Mouse (Mus musculus) heart, adult 18-20 months (tissue): ENCODE measurements around the gene Slamf6. TPM values are rescaled to one million over a fixed set of nuclear protein-coding genes. Genes with fewer than 3 reads are reported as not detected.
"Not testable (repeated sequence)": the region's sequence is repeated elsewhere in the genome, so short reads cannot be mapped to it uniquely, and the experiment has no call there.

Source experiments
- DNase-seq, 2 experiments: peaks; one replicate each; pipeline ENCODE4 v3.0.0; 2021 to 2022; ENCODE audit warnings: mixed read lengths in 1 of 2
- long read RNA-seq, 2 experiments: library from polyadenylated mRNA; stranded (forward); transcript quantifications; one replicate each; pipeline ENCODE4 v2.0.0; 2021
- total RNA-seq, 2 experiments: library from RNA; stranded (reverse); gene quantifications; 2 replicates each; pipeline ENCODE4 v1.2.3; 2021

The Slamf6 gene
- 1 to 10 TPM in 1 of 2 experiments, under 1 TPM in 1; 0.10 to 1.3 TPM for total RNA-seq
- long read RNA-seq, experiment 1 = 0 reads
- long read RNA-seq, experiment 2 = 0 reads

DNA sequence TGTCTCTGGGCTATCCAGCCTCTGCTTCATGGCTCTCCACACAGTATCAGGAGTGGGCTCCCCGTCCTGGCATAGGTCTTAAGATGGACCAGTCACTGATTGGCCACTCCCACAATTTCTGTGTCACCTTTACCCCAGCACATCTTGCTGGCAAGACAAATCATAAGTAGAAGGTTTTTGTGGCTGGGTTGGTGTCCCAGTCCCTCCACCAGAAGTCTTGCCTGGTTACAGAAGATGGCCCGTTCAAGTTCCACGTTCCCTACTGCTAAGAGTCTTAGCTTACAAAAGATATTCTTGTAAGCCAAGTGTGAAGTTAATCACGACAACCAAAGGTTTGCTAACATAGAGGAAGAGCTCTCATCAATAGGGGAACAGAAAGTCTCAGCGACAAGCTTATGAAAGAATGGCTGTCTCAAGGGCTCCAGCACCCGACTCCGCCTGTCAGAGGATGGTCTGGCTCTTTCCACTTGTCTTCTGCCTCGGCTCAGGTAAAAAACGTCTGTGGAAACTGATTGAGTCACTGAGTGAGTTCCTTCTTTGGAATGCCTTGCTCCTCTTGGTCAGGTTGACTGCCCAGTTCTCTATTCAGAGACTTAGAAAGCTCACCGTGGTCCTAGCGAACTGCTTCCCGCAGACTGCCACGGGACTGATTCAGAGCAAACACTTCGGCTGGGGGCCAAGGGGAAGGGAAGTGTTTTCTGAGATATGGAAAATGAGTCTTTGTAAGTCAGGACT, at the start of gene Slamf6:
Gene Slamf6 (plus strand): TSS at position 211 of the 735 bp plus-strand sequence.
- DNase-seq = peak; percentile 29 to 32

DNA sequence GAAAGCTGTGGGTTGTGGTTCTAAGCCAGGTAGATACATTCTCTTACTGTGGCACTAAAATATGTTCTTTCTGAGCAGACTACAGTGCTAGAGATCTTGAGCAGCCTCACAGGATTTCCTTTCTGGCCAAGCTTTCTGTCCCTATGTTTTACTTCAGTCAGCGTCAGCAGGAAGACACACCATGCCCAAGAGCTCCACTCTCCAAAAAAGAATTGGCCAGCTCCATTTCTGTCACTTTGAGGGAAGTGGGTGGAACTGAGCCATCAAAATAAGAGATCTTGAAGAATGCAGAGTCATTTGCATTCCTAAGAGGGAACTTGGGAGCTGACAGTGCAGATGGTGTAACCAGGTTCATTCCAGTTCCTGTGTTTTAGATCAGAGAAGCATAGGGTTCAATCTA, 30.3 kb upstream of the Slamf6 start:
- DNase-seq = peak in 1 of 2 experiments; percentile 2

DNA sequence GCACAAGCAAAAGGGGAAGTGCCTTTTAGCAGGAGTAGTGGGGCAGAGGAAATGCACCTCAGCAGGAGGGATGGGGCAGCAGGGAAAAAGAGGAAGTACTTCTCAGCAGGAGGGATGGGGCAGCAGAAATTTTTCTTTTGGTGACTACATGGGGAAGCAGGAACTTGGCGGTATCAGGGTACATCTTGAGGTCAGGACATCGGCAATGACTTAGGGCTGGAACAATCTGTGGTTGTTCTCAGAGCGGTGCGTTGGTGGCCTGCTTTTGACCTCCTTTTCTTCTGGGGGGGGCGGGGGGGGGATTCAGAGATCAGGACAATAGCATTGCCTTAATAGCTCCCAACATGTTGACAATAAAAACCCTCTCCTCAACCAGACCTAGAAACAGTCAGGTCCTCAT, 22.0 kb upstream of the Slamf6 start, which contains the start of gene Gm10521:
Gene Gm10521 (plus strand): TSS at position 301 of the 400 bp plus-strand sequence.
- DNase-seq = not testable (repeated sequence)

DNA sequence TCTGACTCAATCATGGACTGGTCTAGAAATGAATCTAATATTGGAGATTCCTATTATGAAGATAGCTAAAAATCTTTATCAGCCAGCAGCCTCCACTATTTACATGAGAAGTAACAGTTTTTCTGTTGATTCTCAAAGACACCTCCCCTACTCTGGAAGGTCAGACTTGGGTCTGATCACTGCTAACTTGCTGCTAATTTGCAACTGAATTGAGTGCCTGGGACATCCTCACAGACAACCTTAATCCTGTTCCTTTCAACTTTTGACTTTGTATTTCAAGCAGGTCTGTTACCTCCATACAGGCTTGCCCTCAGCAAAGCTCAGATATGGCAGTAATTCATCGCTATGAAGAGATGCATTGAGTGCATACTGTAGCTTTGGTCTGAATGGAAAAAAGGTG, 13.3 kb upstream of the Slamf6 start:
- DNase-seq = no peak

DNA sequence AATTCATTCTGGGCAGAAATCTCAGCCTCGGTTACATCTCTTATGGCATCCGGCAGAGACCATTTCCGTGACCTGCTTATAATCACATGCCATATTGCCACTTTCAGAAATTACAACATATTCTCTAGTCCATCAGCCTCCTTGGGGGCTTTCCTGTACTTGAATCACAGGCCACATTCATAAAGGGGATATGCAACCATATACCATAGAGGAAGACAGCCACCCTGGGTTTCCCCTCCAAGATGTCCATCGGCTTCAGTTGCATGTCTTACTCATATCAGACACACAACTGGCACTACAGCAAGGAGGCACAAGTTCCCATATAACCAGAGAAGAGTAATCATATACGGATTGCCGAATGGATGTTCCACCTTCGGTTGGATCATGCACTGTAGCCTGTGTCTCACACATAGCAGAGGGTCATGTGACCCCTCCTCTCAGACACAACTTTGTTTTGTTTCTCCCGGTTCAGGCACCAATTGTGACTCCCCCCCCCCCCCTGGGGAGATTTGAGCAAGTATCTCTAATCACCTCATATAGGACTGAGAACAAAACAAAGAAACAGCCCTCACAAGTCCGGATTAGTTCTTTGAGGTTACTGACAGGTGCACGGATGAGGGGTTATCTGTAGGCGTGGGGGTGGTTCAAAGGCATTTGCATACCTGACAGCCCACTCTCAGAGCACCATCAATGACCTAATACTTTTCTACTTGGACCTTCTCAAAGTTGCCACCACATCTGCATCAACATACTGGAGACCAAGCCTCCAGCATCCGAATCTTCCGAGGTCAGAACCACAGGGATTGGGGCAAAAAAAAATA, 1.5 kb upstream of the Slamf6 start:
- no peak for DNase-seq

DNA sequence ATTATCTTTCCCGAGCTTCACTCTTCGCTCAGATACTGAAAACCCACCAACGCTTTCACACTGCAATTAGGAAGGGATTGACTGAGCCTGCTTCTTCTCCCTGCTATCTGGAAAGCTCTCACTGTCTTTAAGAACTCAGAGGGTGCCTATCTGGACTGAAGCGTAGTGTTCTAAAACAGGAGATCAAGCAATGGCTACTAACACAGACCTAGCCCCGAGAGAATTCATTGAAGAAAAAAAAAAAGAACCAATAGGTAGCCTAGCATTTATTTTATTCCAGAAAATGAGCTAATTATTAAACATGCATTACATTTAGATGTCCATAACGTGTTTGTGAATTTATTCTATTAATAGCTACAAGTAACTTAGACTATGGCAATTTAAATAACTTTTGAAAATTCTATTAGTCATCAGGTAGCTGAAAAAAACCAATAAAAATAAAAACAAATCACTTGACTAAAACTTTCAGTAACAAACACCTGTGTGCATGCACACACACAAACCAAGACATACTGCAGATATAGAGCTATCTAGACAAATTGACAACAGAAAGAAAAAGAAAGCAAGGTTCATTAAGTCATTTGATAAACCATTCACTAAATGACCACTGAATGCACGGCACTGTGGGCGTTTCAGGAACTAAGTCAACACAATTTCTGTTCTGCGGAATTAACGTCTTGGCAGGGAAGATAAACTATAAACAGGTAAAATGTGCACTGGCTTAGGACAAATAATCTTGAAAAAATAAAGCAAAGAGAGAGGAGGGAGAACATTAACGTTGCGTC, 1.0 kb downstream of the Slamf6 start:
- DNase-seq = no peak

DNA sequence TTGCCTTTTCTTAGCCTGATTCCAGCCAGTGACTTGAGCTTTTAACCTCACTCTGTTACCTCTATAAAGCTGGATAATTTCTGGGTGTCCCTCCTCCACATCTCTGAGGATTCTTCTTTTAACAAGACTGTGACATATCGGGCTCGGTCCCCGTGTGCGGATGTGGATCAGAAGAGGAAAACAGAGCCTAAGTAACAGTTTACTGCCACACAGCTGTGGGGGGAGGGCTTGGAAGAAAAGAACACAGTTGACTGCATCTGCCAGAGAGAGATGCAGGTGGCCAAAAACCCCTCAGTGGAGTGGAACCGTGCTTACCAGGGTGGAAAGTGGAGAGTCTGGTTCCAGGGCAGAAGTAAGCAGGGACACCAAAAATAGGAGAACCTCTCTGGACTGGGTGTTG, 1.9 kb downstream of the Slamf6 start:
- DNase-seq = peak in 1 of 2 experiments; percentile 5

DNA sequence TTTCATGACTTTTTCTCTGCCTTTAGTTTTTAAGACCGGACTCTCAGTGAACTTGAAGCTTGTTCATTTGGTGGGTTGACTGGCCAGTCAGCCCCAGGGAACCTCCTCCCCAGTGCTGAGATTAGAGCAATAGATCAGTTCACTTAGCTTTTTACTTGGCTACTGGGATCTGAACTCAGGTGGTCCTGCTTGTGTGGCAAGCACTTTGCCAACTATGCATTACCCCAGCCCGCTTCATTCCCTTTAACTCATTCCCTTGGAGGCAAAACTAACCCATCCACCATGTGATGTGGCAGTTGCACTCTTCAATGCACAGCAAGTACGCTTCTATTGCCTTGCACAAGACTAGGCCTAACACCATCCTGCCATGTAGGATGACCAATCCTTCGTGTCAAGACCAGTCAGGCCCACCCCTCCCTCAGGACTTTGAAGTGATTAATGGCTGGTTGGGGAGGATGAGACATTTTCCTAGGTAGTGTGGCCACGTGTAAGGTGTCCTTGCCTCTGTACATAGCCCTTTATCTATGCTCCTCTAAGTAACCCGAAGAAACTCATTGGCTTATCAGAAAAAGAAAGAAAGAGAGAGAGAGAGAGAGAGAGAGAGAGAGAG, 2.7 kb downstream of the Slamf6 start:
- no peak for DNase-seq

DNA sequence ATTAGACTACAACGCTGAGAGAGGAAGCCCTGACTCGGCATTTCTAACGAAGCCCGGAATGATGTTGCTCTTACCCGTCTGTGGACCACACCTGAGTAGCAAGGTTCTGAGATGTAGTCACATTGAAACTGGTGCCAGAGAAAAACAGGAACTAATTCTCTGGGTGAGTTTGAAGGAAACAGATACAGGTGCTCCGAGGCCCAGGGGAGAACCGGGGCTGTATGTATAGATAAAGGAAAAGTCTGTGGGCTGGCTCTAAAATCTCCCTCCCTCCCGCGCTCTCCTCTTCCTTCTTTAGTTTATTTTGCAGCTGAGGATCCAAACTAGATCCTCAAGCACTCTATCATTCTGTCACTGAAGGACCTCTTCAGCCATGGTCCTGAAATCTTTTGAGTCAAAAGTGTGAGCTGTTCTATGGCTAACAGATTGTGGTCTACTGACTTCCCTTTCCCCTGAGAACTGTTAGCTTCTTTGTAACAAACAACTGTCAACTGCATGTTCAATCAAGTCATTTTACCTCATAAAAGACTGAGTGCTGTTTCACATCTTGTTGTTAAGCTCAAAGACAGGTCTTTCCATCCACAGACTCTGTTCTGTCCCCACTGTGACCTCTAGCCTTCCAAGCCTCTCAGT, 3.8 kb downstream of the Slamf6 start:
- DNase-seq = peak in 1 of 2 experiments; percentile 12

DNA sequence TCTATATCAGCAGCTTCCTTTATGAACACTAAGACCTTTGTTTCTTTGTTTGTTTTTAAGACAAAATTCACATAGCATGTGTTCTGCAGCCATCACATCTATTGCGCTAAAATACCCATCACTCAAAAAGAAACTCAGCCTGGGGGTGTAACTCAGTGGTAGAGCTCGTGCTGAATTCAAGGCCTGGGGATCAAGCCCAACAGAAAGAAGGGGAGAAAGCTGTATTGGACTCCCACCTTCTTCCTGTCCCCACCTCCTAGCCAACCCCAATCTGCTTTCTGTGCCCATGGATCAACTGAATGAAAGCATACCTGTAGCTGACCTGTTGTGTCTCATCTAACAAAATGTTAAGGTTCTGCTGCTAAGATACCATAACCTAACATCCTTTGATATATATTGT, 4.3 kb downstream of the Slamf6 start:
- DNase-seq = no peak

DNA sequence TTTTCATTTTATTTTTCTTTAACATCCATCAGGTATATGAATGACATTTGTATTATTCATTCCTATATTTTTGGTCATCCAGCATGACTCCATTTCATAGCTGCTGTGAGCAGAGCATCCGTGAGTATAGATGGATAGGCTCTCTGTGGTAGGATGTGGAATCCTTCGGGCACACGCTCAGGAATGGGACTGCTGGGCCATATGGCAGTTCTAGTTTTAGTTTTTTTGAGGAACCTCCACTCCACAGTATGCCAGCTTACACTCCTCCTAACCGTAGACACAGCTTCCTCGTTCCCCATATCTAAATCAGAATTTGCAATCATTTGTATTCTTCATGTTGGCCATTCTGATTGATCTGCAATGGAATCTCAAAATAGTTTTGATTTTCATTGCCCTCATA, 5.5 kb downstream of the Slamf6 start:
- DNase-seq = no peak

DNA sequence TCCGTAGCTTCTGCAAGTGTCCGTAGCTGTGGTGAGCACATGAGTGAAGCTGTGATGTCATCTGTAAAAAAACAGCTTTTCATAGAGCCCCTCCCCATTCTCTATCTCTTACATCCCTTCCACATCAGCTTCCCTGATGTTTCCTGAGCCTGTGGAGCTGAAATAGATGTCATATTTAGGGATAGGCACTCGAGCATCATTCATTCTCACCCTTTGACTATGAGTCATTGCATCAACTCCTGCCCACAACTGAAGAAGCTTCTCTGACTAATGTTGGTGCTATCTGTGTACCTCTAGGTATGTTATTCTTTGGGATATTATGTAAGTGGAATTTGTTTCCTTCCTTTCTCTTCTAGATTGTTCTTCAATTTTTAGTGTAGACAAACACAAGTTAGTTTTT, 7.6 kb downstream of the Slamf6 start:
- no peak for DNase-seq

DNA sequence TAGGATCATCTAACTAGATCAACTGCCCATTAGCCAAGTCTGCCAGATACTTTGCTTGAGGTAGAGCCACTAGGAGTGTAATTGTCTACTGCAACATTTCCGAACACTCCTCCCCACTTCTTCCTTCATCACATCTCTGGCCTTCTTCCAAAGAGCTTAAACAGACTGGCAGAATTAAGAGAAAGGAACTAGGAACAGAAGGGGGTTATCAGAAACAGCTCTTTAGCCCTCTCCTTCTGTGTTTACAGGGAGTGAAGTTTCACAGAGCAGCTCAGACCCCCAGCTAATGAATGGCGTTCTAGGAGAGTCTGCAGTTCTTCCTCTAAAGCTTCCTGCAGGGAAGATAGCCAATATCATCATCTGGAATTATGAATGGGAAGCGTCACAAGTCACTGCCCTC, 16.5 kb downstream of the Slamf6 start:
- DNase-seq = no peak

DNA sequence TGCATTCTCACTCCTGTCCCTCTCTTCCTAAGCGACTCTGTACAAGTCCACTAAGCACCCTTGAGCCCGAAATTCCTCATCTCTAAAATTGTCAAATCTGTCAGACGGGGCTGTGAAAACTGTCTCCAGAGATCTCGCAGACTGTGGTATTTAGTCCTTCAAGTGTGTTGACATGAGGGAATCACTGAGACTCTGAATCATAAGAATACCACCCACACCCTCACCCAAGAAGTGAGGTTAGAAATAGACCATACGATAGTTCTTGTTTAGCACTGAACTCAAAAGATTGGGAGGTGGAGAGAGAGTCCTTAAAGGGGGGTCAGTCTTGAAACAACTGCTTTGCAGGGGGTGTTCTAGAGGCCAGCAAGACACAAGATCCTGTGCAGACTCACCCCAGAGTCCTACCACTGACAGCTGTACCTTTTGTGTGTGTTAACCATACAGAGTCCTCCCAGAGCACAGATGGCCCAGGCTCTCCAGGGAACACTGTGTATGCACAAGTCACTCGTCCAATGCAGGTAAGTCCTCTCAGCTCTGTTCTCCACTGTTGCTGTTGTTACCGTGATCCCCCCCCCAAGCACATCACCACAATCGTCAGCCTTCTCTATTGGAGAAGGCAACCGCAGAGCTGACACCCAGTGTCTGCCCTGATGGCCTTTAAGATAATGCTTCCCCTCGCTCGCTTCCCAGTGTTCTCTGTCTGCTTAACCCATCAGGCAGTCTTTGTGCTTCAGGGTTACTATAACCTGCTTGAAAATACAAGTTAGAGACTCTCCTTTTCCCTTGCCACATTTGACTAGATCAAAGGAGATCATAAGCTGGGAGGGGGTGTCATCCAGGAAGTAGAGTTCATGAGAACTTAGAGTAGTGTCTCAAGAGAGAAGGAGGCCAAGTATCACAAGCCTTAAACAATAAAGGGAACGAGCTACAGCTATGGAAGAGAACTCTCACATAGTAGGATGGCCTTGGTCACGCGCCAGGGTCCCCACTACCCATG, 21.9 kb downstream of the Slamf6 start:
- DNase-seq = no peak

DNA sequence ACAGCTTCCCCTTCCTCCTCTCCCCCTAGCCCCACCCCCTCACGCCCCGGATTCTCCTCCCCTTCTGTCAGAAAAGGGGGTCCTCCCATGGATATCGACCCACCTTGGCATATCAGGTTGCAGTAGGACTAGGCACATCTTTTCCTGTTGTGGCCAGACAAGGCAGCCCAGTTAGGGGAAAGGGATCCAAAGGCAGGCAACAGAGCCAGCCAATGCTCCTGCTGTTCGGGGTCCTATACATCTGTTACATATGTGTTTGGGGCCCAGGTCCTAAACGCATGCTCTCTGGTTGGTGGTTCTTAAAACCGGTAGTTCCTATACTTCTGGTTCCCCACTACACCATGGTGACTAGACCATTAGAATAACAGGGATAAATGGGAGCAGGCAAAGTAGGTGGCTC, 23.3 kb downstream of the Slamf6 start:
- DNase-seq = no peak

DNA sequence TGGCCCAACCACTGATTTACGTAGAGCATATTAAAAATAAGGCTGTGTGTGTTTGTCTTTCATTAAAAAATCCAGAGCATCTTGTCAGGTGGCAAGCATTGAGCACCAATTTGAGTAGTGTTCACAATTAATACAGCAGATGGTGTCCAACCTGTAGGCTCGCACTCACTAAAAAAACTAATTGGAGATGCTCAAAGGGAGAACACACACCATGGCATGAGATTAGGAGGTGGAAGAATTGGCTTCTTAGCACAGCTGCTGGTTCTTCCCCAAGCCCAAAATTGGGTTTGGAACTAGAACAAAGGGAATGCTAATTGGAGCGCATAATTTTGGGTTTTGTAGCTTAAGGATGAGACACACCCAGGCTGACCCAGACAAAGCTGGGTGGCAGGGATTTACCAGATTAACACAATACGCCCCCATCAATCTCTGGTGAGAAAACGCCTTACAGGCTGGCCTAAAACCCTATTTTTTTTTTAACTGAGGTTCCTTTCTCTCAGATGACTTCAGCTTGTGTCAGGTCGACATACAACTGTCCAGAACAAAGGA, 29.2 kb downstream of the Slamf6 start:
- DNase-seq = no peak

DNA sequence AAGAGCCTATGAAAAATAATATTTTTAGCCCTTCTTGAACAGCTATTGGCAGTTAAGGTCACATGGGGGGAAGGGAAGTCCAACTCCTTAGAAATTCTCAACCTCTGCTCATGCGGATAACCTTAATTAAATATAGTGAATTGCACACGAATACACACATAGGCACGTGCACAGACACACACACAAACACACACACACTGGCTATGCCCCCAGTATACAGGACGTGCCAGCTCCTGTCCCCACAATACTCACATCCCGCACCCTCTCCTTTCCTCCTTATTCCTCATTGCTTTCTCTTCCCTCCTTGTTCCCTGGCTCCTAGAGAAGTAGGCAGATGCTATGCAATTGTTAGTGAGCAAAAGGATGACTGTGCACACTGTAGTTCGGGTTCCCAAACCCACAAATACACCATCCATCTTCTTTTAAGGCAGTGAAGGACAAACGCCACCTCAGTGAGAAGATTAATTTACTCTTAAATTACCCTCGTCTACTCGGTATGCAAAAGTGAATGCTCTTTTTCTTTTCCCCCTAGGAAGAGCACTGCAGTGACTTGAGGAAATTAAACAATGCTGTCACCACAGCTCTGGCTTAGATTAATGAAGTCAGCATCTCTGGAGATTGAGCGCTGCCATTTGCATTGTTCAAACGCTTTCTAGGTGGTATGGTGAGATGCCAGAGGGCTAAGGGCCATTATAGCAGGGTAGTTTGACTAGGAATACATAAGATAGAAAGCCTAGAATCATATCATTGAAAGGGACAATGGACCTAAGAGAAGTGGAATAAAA, 31.0 kb downstream of the Slamf6 start:
- no peak for DNase-seq

DNA sequence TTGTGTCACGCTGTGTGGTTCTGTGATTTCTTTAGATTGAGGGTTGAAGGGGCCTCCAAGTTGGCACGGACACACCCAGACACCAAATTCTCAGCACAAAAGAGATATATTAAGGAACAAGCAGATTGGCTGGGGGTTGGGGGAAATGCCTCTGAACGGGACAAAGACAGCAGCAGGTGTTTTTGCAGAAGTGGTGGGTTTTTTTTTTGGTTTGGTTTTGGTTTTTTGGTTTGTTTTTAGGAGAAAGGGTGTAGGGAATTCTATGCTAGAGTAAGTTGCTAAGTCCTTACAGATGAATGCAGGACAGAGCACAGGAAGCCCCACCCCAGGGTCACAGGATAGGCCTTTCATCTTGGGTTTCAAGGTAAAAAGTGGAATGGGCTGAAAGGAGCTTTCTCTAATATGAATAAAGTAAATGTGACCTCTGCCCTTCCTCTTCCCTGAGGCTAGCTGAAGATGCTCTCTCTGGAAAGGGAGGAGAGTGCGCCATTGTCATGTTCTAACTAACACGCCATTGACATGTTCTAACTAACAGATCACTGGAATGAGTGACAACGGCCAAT, 31.7 kb downstream of the Slamf6 start:
- no peak for DNase-seq

DNA sequence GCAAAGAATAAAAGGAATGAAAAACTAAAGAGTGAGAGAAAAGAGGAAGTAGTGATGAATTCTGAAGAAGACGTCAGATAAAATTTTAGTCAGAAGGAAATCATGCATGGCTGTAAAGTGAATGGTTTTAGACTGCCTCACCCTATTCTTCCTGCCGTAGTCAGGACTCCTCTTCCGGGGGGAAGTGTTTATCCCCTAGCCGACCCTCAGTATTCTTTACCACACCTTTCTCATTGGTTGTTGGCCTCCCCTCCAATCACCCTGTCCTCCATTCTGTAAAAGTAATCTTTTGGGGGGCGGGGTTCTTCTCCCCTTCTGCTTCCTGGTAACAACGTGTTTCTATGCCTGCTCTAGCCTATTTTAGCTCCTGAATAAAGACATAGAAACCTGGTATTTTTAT, 37.8 kb downstream of the Slamf6 start:
- peak in 1 of 2 experiments; percentile 10 for DNase-seq
